Mouse (Mus musculus) liver, postnatal 0 days (tissue): ENCODE data around the gene Trmt10b. TPM values are rescaled to one million over a fixed set of nuclear protein-coding genes. Genes with fewer than 3 reads are reported as not detected.
A peak's percentile ranks its signal among the peaks of the same experiment; 100 is the strongest.

Source experiments
- ATAC-seq: fragments of 200-750 bp; cut with Nextera tagmentation; 2 replicates; pipeline ENCODE4 v1.8.0; 2017; ENCODE audit warnings: mild to moderate bottlenecking, moderate library complexity
- DNase-seq: peaks from one replicate; pipeline ENCODE4 v3.0.0-alpha.2; 2016
- H3K27ac ChIP-seq: fragments of 300-500 bp; sonication (generic); 2 replicates; pipeline ENCODE4 v1.5.1; 2014; ENCODE audit warnings: antibody characterized with exemption, moderate library complexity, mild to moderate bottlenecking, low read depth
- H3K27me3 ChIP-seq: fragments of 300-500 bp; sonication (generic); 2 replicates; pipeline ENCODE4 v1.6.1; 2014; ENCODE audit warnings: low read length, control low read depth, mixed read lengths; ENCODE audit not compliant: insufficient read depth
- H3K36me3 ChIP-seq: fragments of 300-500 bp; sonication (generic); replicated peaks from 2 replicates; pipeline ENCODE4 v1.6.1; 2014; ENCODE audit warnings: mild to moderate bottlenecking, control low read depth, low read length, moderate library complexity, mixed read lengths; ENCODE audit not compliant: insufficient read depth
- H3K4me1 ChIP-seq: fragments of 300-500 bp; sonication (generic); 2 replicates; pipeline ENCODE4 v1.6.1; 2014; ENCODE audit warnings: antibody characterized with exemption, mild to moderate bottlenecking, control low read depth; ENCODE audit not compliant: insufficient read depth
- H3K4me2 ChIP-seq: fragments of 300-500 bp; sonication (generic); 2 replicates; pipeline ENCODE4 v1.6.1; 2014; ENCODE audit warnings: low read depth, mild to moderate bottlenecking, low read length, moderate library complexity, mixed read lengths
- H3K4me3 ChIP-seq: fragments of 300-500 bp; sonication (generic); 2 replicates; pipeline ENCODE4 v1.5.1; 2014; ENCODE audit warnings: low read depth, low read length
- H3K9ac ChIP-seq: fragments of 300-500 bp; sonication (generic); replicated peaks from 2 replicates; pipeline ENCODE4 v1.6.1; 2014; ENCODE audit warnings: mild to moderate bottlenecking, moderate library complexity
- H3K9me3 ChIP-seq: fragments of 300-500 bp; sonication (generic); 2 replicates; pipeline ENCODE4 v1.6.1; 2016; ENCODE audit warnings: mild to moderate bottlenecking, control low read depth, low read length, mixed read lengths
- CTCF ChIP-seq: sonication (generic); IDR thresholded peaks from 2 replicates; pipeline ENCODE4 v1.5.1; 2016; ENCODE audit warnings: antibody characterized with exemption, low read depth
- EP300 ChIP-seq: IDR thresholded peaks from 2 replicates; pipeline ENCODE4 v1.6.1; 2016; ENCODE audit warnings: antibody characterized with exemption, low read depth, mild to moderate bottlenecking
- WGBS: fragments of 180-500 bp; shearing (Covaris S2); extraction: QIAGEN DNeasy Blood & Tissue Kit; methylation state at CpG from one replicate; pipeline ENCODE4 v1.1.7; 2014; ENCODE audit not compliant: insufficient replicate concordance; 5-methylcytosine and 5-hydroxymethylcytosine counted together
- polyA plus RNA-seq: library from polyadenylated mRNA; unstranded; fragments of >200 nt; fragmentation: Nextera tagmentation; extraction: Ambion mirVana; gene quantifications from 2 replicates; pipeline ENCODE4 v1.2.1, GENCODE M21; 2015

Trmt10b gene
- polyA plus RNA-seq, 1 experiment from 2014 or later: 4.3 TPM

DNA sequence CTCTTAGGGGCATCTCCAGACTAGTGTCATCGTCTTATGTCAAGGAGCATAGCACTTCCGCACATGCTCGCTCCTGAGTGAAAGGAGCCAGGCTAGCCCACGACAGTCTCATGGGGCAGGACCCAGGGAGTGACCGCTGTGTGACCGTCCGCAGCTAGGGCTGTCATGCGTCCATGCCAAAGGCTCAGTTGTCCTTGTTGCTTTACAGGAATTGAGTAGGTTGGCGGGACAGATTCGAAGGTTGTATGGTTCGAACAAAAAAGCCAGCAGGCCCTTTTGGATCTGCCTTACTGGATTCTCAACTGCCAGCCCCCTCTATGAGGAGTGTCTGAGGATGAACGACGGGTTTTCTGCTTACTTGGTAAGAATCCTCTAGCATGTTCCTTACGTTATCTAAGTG is 8.6 kb downstream of the Trmt10b start:
- WGBS: 90% methylated on average over 14 of the region's 14 CpGs
- no peak for DNase-seq
- Histone ChIP-seq H3K9ac (no peak overlapping the region), H3K4me1 (no peaks in the 10 kb centered on the region), H3K9me3 (0 out of 2 replicates have a peak, but pooled peaks cover 2% of the 10 kb centered on the region), H3K27me3 (no peaks in the 10 kb centered on the region), H3K27ac (no peak overlapping the region), H3K36me3 (peaks cover 24% of the 10 kb centered on the region), H3K4me2 (no peak overlapping the region), H3K4me3 (no peak overlapping the region)
- TF ChIP-seq EP300: no peak
- no peak for TF ChIP-seq CTCF
- ATAC-seq: no peak

DNA sequence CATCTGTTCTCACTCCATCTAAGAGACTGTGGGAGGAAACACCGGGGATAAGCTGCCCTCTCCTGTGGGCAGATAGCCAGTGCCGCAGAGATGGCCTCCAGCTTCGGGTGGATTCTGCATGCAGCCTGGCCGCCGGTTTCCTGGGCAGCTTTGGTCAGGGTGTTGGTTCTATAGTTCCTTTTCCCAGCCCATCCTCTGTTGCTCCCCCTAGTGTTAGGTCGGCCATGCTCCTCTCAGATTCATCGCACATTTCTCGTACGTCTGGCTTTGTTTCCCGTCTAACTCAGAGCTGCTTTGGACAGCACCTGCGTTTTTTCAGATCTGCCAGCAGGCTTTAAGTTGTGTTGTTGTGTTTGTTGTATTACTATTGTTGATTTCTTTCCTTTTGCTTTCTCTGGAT is 11.1 kb downstream of the Trmt10b start:
- Histone ChIP-seq H3K36me3 (peaks cover 19% of the 10 kb centered on the region), H3K4me2 (no peak overlapping the region), H3K9ac (no peak overlapping the region), H3K9me3 (0 out of 2 replicates have a peak, but pooled peaks cover 2% of the 10 kb centered on the region), H3K27me3 (no peaks in the 10 kb centered on the region), H3K27ac (no peak overlapping the region), H3K4me3 (no peak overlapping the region), H3K4me1 (no peaks in the 10 kb centered on the region)
- peak; percentile 39 for DNase-seq
- ATAC-seq: no peak
- WGBS: 44% methylated on average over 11 of the region's 11 CpGs
- peak; percentile 69 for TF ChIP-seq CTCF
- no peak for TF ChIP-seq EP300

DNA sequence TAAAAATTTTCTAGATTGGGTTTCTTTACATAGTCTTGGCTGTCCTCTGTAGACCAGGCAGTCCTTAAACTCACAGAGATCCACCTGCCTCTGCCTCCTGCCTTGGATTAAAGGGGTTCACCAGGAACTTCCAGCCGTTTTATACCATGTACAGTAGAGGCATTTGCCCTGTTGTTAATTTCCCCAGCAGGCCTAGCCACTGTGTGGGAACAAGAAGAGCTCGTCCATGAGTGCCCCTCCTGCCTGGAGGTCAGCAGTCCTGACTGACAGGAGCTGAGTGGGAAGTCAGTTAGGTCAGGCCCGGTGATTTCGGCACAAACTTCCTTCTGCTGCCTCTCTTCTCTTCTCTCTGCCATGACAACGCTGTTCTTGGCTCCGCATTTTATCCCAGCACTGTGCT is 11.7 kb downstream of the Trmt10b start:
- Histone ChIP-seq H3K9me3 (0 out of 2 replicates have a peak, but pooled peaks cover 2% of the 10 kb centered on the region), H3K4me3 (no peak overlapping the region), H3K27me3 (no peaks in the 10 kb centered on the region), H3K4me2 (no peak overlapping the region), H3K36me3 (peaks cover 18% of the 10 kb centered on the region), H3K4me1 (no peaks in the 10 kb centered on the region), H3K9ac (no peak overlapping the region), H3K27ac (no peak overlapping the region)
- DNase-seq (no peak), ATAC-seq (no peak)
- 76% methylated on average over 6 of the region's 6 CpGs for WGBS
- TF ChIP-seq CTCF: no peak
- TF ChIP-seq EP300: no peak

DNA sequence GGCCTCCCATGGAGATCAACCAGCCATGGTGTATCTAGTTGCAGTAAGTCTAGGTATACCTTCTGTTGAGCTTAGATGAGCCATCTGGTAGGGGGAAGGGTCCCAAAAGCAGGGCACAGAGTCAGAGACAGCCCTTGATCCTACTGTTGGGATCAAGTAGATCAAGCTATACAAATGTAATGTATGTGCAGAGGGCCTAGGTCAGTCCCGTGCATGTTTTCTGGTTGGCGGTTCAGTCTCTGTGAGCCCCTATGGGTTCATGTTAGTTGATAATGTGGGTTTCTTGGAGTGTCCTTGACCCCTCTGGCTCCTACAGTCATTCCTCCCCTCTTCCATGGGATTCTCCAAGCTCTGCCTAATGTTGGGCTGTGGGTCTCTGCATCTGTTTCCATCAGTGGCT is 14.1 kb downstream of the Trmt10b start:
- Histone ChIP-seq H3K4me2 (no peak overlapping the region), H3K9ac (no peak overlapping the region), H3K9me3 (no peaks in the 10 kb centered on the region), H3K4me3 (no peak overlapping the region), H3K27ac (no peak overlapping the region), H3K27me3 (no peaks in the 10 kb centered on the region), H3K4me1 (no peaks in the 10 kb centered on the region), H3K36me3 (peaks cover 22% of the 10 kb centered on the region)
- ATAC-seq: no peak
- no peak for TF ChIP-seq CTCF
- no peak for TF ChIP-seq EP300
- WGBS: 88% methylated on average over 2 of the region's 2 CpGs
- DNase-seq: no peak

DNA sequence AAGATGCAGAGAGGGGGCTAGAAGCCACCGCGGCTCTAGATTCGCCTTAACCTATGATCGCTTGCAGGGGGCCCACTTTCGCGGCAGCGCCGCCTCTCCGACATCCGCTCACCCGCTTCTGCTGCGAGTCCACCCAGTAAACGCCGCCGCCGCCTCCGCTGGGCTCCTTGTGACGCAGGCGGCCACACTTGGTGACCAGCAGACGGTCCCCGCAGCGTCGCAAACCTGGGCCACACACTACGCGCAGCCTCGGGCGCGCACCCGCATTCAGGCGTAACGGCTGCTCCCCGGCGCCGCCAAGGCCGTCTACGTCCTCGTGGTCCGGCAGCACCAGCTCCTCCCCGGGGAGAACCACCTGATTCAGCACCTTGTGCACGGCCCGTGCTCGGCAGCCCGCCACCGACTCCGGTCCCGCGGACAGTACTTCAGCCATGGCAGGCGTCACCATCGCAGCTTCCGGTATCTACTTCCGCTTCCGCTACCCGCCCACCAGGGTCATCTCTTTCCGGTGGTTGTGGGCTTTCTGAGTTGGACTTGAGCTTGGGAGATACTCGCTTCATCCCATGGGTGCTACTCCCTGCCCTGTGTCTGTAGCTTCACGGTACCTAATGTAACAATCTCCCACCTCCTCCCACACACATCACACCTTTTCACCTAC is 23.4 kb downstream of the Trmt10b start:
- Histone ChIP-seq H3K9me3 (no peaks in the 10 kb centered on the region), H3K27me3 (no peaks in the 10 kb centered on the region), H3K4me1 (peaks cover 14% of the 10 kb centered on the region), H3K9ac (peak overlapping the region; percentile 88), H3K4me2 (peak overlapping the region; percentile 94), H3K4me3 (peak overlapping the region; percentile 93), H3K27ac (peak overlapping the region; percentile 92), H3K36me3 (peaks cover 26% of the 10 kb centered on the region)
- WGBS: under 1% methylated on average over 56 of the region's 56 CpGs
- ATAC-seq: peak; percentile 93
- DNase-seq: peak; percentile 87
- no peak for TF ChIP-seq EP300
- TF ChIP-seq CTCF: peak; percentile 14; the same call in 1 of the 2 replicates

DNA sequence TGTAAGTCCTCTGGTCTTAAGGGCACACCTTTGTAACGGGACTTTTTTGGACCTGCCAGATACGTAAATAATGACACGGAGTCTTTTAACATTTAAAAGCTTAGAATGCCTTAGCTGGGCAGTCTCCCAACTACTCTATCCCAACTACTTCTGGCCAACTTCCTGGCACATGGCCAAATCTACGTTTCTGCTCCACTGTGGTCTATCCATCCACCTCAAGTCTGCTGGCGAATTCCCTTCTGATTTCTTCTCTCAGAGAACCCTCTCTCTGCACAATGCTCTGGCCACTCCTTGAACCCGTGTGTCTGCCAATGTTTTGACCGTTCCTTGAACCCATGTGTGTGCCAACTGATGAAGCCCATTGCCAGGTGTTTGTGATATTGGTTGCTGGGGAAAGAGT is 34.2 kb downstream of the Trmt10b start:
- Histone ChIP-seq H3K27me3 (no peaks in the 10 kb centered on the region), H3K27ac (no peak overlapping the region), H3K36me3 (no peaks in the 10 kb centered on the region), H3K4me1 (no peaks in the 10 kb centered on the region), H3K4me3 (no peak overlapping the region), H3K4me2 (no peak overlapping the region), H3K9ac (no peak overlapping the region), H3K9me3 (no peaks in the 10 kb centered on the region)
- WGBS: 76% methylated on average over 7 of the region's 7 CpGs
- DNase-seq: no peak
- TF ChIP-seq CTCF (no peak), EP300 (no peak)
- ATAC-seq: no peak

DNA sequence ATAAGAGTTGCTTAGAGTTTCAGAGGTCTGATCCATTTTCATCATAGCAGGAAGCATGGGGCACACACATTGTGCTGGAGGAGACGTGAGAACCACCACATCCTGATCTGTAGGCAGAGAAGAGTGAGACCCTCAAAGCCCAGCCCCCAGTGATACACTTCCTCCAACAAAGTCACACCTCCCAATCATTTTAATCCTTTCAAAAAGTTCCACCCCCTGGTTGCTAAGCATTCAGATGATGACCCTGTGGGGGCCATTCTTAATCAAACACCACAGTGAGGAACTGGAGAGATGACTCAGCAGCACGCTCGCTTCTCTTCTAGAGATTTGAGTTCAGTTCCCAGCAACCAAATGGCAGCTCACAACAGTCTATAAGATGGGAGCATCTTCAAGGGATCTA is 35.5 kb downstream of the Trmt10b start:
- H3K36me3 ChIP-seq: no peaks in the 10 kb centered on the region
- ATAC-seq (no peak), DNase-seq (no peak)
- H3K4me1 ChIP-seq: no peaks in the 10 kb centered on the region
- no peak overlapping the region for H3K4me3 ChIP-seq
- H3K9ac ChIP-seq: no peak overlapping the region
- 0 out of 2 replicates have a peak, but pooled peaks cover 3% of the 10 kb centered on the region for H3K27me3 ChIP-seq
- no peak overlapping the region for H3K4me2 ChIP-seq
- H3K27ac ChIP-seq: no peak overlapping the region
- no peaks in the 10 kb centered on the region for H3K9me3 ChIP-seq
- TF ChIP-seq CTCF: no peak
- TF ChIP-seq EP300: no peak
- WGBS: 38% methylated on average over 3 of the region's 3 CpGs
